13 mouse cellular contexts compared by ENCODE assay signal in the genomic region with DNA sequence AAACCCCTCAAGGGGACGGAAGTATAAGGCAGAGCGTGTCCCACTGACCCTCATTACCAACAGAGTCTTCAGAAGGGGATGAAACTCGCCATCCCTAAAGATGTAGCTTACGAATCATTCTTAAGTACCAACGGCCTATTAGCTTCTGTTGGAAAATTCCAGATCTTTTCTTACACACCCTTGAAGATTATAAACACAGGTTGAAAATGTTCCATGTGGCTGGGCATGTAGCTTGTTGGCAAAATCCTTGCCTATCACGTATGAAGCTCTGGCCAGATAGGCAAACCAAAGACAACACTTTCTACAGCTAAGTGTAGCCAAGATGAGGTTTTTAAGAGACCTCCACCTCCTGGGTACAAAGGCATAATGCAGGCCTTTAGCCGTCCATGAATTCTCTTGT.
A peak's percentile ranks its signal among the peaks of the same experiment; 100 is the strongest.
DNase-seq lines count a peak whose midpoint lies in the region; ATAC-seq and TF ChIP-seq lines count a peak whose summit lies in the region.
"Had no signal": no experiment of that assay in that cellular context is flagged by ENCODE, and none has a peak within 500 bp of the region (broad histone marks: within the 10 kb centered on the region; RNA-seq: fewer than 3 reads in every experiment).

No protein-coding gene starts in this region.

- intact Hi-C loops in heart, postnatal 10 days (cut with DNase I): no loop called here

- 73% methylated on average over 7 of the region's 7 CpGs for WGBS in heart, embryonic 16.5 days
- WGBS in intestine, embryonic 15.5 days: 67% methylated on average over 7 of the region's 7 CpGs

- no peaks in the 10 kb centered on the region for H3K36me3 ChIP-seq in heart, embryonic 16.5 days (ENCODE audit: control insufficient read depth, insufficient read depth)
- no peaks in the 10 kb centered on the region for H3K36me3 ChIP-seq in intestine, embryonic 15.5 days
- H3K36me3 ChIP-seq: embryonic facial prominence, embryonic 13.5 days; forebrain, embryonic 15.5 days; midbrain, embryonic 12.5 days had no signal

- no peaks in the 10 kb centered on the region for H3K27me3 ChIP-seq in heart, embryonic 16.5 days (ENCODE audit: control insufficient read depth, insufficient read depth, low read length)
- H3K27me3 ChIP-seq in intestine, embryonic 15.5 days (replicated peaks): no peaks in the 10 kb centered on the region
- H3K27me3 ChIP-seq: embryonic facial prominence, embryonic 13.5 days; forebrain, embryonic 15.5 days; midbrain, embryonic 12.5 days had no signal

- TF ChIP-seq CTCF in layer of hippocampus, adult 2 months (conservative IDR thresholded peaks at IDR 0.05): 0 out of 2 replicates have a peak, but pooled peaks have one; percentile 2
- no peak for TF ChIP-seq CTCF in cortical plate, adult 2 months (IDR thresholded peaks at IDR 0.05; ENCODE audit: extremely low read depth, insufficient read depth, low read length)

- H3K27ac ChIP-seq in heart, embryonic 16.5 days (ENCODE audit: low read length): peak overlapping the region; percentile 46; the same call in 1 of the 2 replicates
- peak overlapping the region; percentile 81 for H3K27ac ChIP-seq in layer of hippocampus, adult 2 months
- peak overlapping the region; percentile 16; the same call in 1 of the 2 replicates for H3K27ac ChIP-seq in cortical plate, adult 2 months (ENCODE audit: insufficient read depth, low read length)
- peak overlapping the region; percentile 14; the same call in 1 of the 2 replicates for H3K27ac ChIP-seq in intestine, embryonic 15.5 days
- H3K27ac ChIP-seq: embryonic facial prominence, embryonic 13.5 days; forebrain, embryonic 15.5 days; midbrain, embryonic 12.5 days had no signal

- no peak overlapping the region; the same call in 1 of the 2 replicates for H3K4me3 ChIP-seq in heart, embryonic 16.5 days (ENCODE audit: low read length)
- no peak overlapping the region for H3K4me3 ChIP-seq in layer of hippocampus, adult 2 months
- H3K4me3 ChIP-seq in cortical plate, adult 2 months (ENCODE audit: insufficient read depth, low read length): no peak overlapping the region
- no peak overlapping the region for H3K4me3 ChIP-seq in intestine, embryonic 15.5 days (replicated peaks)
- H3K4me3 ChIP-seq: embryonic facial prominence, embryonic 13.5 days; forebrain, embryonic 15.5 days; midbrain, embryonic 12.5 days had no signal

- H3K4me2 ChIP-seq in heart, embryonic 16.5 days (ENCODE audit: low read depth, low read length): peak overlapping the region; percentile 31
- no peak overlapping the region for H3K4me2 ChIP-seq in intestine, embryonic 15.5 days (replicated peaks)
- H3K4me2 ChIP-seq: embryonic facial prominence, embryonic 13.5 days; forebrain, embryonic 15.5 days; midbrain, embryonic 12.5 days had no signal

- no peak for DNase-seq in heart, postnatal 10 days
- DNase-seq in layer of hippocampus, adult 2 months (ENCODE audit: low spot score in 2 of 2): no peak
- no peak for DNase-seq in layer of hippocampus, adult 9-10 months (ENCODE audit: low spot score)
- no peak for DNase-seq in right cerebral cortex, postnatal 4 days
- DNase-seq in left cerebral cortex, adult 8-10 months (ENCODE audit: low spot score in 2 of 2): no peak
- DNase-seq: cerebellum, adult 9-11 months; gastrocnemius, postnatal 10 days had no signal

- ATAC-seq in heart, embryonic 16.5 days (replicated peaks; ENCODE audit: extremely low read depth, insufficient read depth, low FRiP score): no peak
- ATAC-seq in intestine, embryonic 15.5 days: no peak
- ATAC-seq: forebrain, embryonic 15.5 days had no signal

- no peaks in the 10 kb centered on the region for H3K9me3 ChIP-seq in heart, embryonic 16.5 days (replicated peaks; ENCODE audit: control insufficient read depth, low read length)
- no peaks in the 10 kb centered on the region for H3K9me3 ChIP-seq in intestine, embryonic 15.5 days
- H3K9me3 ChIP-seq: embryonic facial prominence, embryonic 13.5 days; forebrain, embryonic 15.5 days; midbrain, embryonic 12.5 days had no signal

- no peak for TF ChIP-seq POLR2A in cortical plate, adult 2 months (IDR thresholded peaks at IDR 0.05; ENCODE audit: extremely low read depth, insufficient read depth, low read length)

- H3K4me1 ChIP-seq in heart, embryonic 16.5 days (ENCODE audit: control insufficient read depth, insufficient read depth, low read length): 0 out of 2 replicates have a peak, but pooled peaks cover 6% of the 10 kb centered on the region
- H3K4me1 ChIP-seq in cortical plate, adult 2 months (ENCODE audit: control insufficient read depth, insufficient read depth, low read length): peaks cover 5% of the 10 kb centered on the region; the same call in 1 of the 2 replicates
- peaks cover 16% of the 10 kb centered on the region for H3K4me1 ChIP-seq in intestine, embryonic 15.5 days (replicated peaks)
- H3K4me1 ChIP-seq: forebrain, embryonic 15.5 days had no signal

- no peak overlapping the region for H3K9ac ChIP-seq in heart, embryonic 16.5 days (ENCODE audit: low read length)
- H3K9ac ChIP-seq in intestine, embryonic 15.5 days: no peak overlapping the region
- H3K9ac ChIP-seq: embryonic facial prominence, embryonic 13.5 days; forebrain, embryonic 15.5 days; midbrain, embryonic 12.5 days had no signal

Comparison
In these comparisons a context has a peak if more than half of its experiments do, and no peak if none do; other contexts are left out.
1. H3K27ac ChIP-seq: peak in every context shown above with its lines; median percentile 81 in layer of hippocampus, adult 2 months; 46 in heart, embryonic 16.5 days; 16 in cortical plate, adult 2 months; 14 in intestine, embryonic 15.5 days.